In genomic region chr13:21221656-21222462, GRCm38 (mm10) we compare ENCODE assay signal across 8 mouse cellular contexts. TPM values are rescaled to one million over a fixed set of nuclear protein-coding genes. Genes with fewer than 3 reads are reported as not detected.
DNase-seq lines count a peak whose midpoint lies in the region; ATAC-seq lines count a peak whose summit lies in the region.

No protein-coding gene starts in this region.

- H3K4me3 ChIP-seq in heart, embryonic 15.5 days, result peak overlapping the region; percentile 55
- peak overlapping the region; percentile 67 for H3K4me3 ChIP-seq in erythroblast, embryonic 14.5 days (replicated peaks)
- peak overlapping the region; percentile 52 for H3K4me3 ChIP-seq in limb, embryonic 15.5 days
- H3K4me3 ChIP-seq in stomach, embryonic 14.5 days (ENCODE audit: low read depth, low read length), result peak overlapping the region; percentile 52

- peak overlapping the region; percentile 84 for H3K4me2 ChIP-seq in heart, embryonic 15.5 days
- peak overlapping the region; percentile 59 for H3K4me2 ChIP-seq in limb, embryonic 15.5 days
- peak overlapping the region; percentile 77 for H3K4me2 ChIP-seq in stomach, embryonic 14.5 days (replicated peaks; ENCODE audit: low read depth, low read length)

- H3K9me3 ChIP-seq in heart, embryonic 15.5 days (replicated peaks), result no peaks in the 10 kb centered on the region
- no peaks in the 10 kb centered on the region for H3K9me3 ChIP-seq in erythroblast, embryonic 14.5 days (ENCODE audit: control insufficient read depth, low read length)
- no peaks in the 10 kb centered on the region for H3K9me3 ChIP-seq in limb, embryonic 15.5 days
- no peaks in the 10 kb centered on the region for H3K9me3 ChIP-seq in stomach, embryonic 14.5 days (ENCODE audit: control insufficient read depth, low read depth, low read length)

- intact Hi-C loops in heart, postnatal 10 days (cut with DNase I), result no loop called here

- peaks cover 6% of the 10 kb centered on the region; the same call in 1 of the 2 replicates for H3K4me1 ChIP-seq in heart, embryonic 15.5 days (replicated peaks)
- H3K4me1 ChIP-seq in erythroblast, embryonic 14.5 days (ENCODE audit: control insufficient read depth), result peaks cover 26% of the 10 kb centered on the region
- 0 out of 2 replicates have a peak, but pooled peaks cover 2% of the 10 kb centered on the region for H3K4me1 ChIP-seq in limb, embryonic 15.5 days
- H3K4me1 ChIP-seq in stomach, embryonic 14.5 days (ENCODE audit: control insufficient read depth, insufficient read depth, low read length), result no peaks in the 10 kb centered on the region

- no peaks in the 10 kb centered on the region for H3K27me3 ChIP-seq in heart, embryonic 15.5 days
- H3K27me3 ChIP-seq in erythroblast, embryonic 14.5 days (ENCODE audit: control insufficient read depth), result peaks cover 34% of the 10 kb centered on the region
- H3K27me3 ChIP-seq in limb, embryonic 15.5 days, result no peaks in the 10 kb centered on the region
- no peaks in the 10 kb centered on the region for H3K27me3 ChIP-seq in stomach, embryonic 14.5 days (ENCODE audit: control insufficient read depth, insufficient read depth, low read length)

- 5% methylated on average over 20 of the region's 20 CpGs for WGBS in heart, embryonic 15.5 days
- WGBS in limb, embryonic 15.5 days, result 4% methylated on average over 20 of the region's 20 CpGs
- WGBS in stomach, embryonic 14.5 days, result 3% methylated on average over 20 of the region's 20 CpGs

- H3K27ac ChIP-seq in heart, embryonic 15.5 days, result no peak overlapping the region
- no peak overlapping the region for H3K27ac ChIP-seq in limb, embryonic 15.5 days
- 0 out of 2 replicates have a peak overlapping the region, but pooled peaks have one; percentile 27 for H3K27ac ChIP-seq in stomach, embryonic 14.5 days (ENCODE audit: low read length)

- H3K9ac ChIP-seq in heart, embryonic 15.5 days, result peak overlapping the region; percentile 54
- H3K9ac ChIP-seq in limb, embryonic 15.5 days, result peak overlapping the region; percentile 23; the same call in 1 of the 2 replicates
- peak overlapping the region; percentile 33; the same call in 1 of the 2 replicates for H3K9ac ChIP-seq in stomach, embryonic 14.5 days (replicated peaks; ENCODE audit: low read depth, low read length)

- no peak for DNase-seq in heart, postnatal 10 days
- DNase-seq in MN1 (ENCODE audit: low spot score), result peak; percentile 35
- no peak for DNase-seq in spleen, postnatal 14 days (ENCODE audit: low spot score in 2 of 2)
- DNase-seq in ovary, postnatal 14 days (ENCODE audit: low spot score), result no peak

- peak; percentile 61; the same call in 1 of the 2 replicates for ATAC-seq in heart, embryonic 15.5 days (replicated peaks; ENCODE audit: insufficient number of reproducible peaks, insufficient read depth, low FRiP score, low read depth)
- ATAC-seq in limb, embryonic 15.5 days (ENCODE audit: insufficient number of reproducible peaks, low FRiP score, low TSS enrichment, low read depth), result 0 out of 2 replicates have a peak, but pooled peaks have one; percentile 16
- ATAC-seq in stomach, embryonic 14.5 days (ENCODE audit: insufficient number of reproducible peaks, insufficient read depth, low FRiP score, low read depth), result peak; percentile 71

- H3K36me3 ChIP-seq in heart, embryonic 15.5 days, result no peaks in the 10 kb centered on the region
- H3K36me3 ChIP-seq in erythroblast, embryonic 14.5 days (ENCODE audit: control insufficient read depth), result no peaks in the 10 kb centered on the region
- H3K36me3 ChIP-seq in limb, embryonic 15.5 days, result no peaks in the 10 kb centered on the region
- no peaks in the 10 kb centered on the region for H3K36me3 ChIP-seq in stomach, embryonic 14.5 days (ENCODE audit: control insufficient read depth, insufficient read depth, low read length)

RNA-seq across cellular contexts. Expression of gene Trim27, which starts 42.6 kb away (rescaled TPM):
- polyA plus RNA-seq in heart, embryonic 15.5 days (2015; fragmentation: Nextera tagmentation; extraction: Ambion mirVana), result 61.4 and 84.7 TPM in 2 replicates
- total RNA-seq in heart, postnatal 10 days (2021), result 10 to 100 TPM; 26.9 to 33.6 TPM
- polyA plus RNA-seq in erythroblast, embryonic 14.5 days (2012), result 7.6 and 8.7 TPM in 2 replicates
- polyA plus RNA-seq in limb, embryonic 15.5 days (2015; fragmentation: Nextera tagmentation; extraction: Ambion mirVana), result 106 and 121 TPM in 2 replicates
- polyA plus RNA-seq in stomach, embryonic 14.5 days (2014; fragmentation: Nextera tagmentation; extraction: Ambion mirVana), result 123 and 128 TPM in 2 replicates

Comparison
In these comparisons a context has a peak if more than half of its experiments do, and no peak if none do; other contexts are left out.
1. ATAC-seq: peak in every context shown above with its lines; median percentile 71 in stomach, embryonic 14.5 days; 61 in heart, embryonic 15.5 days; 16 in limb, embryonic 15.5 days.